Mouse (Mus musculus) embryonic facial prominence, embryonic 10.5 days (tissue): ENCODE results near the gene Slc25a22. TPM values are rescaled to one million over a fixed set of nuclear protein-coding genes. Genes with fewer than 3 reads are reported as not detected.
"Not testable (repeated sequence)": the region's sequence is repeated elsewhere in the genome, so short reads cannot be mapped to it uniquely, and the experiment has no call there.

Experiments used
- DNase-seq: peaks from one replicate; pipeline ENCODE4 v3.0.0-alpha.2; 2017; ENCODE audit warnings: low spot score
- H3K27ac ChIP-seq: fragments of 300-500 bp; sonication (generic); replicated peaks from 2 replicates; pipeline ENCODE4 v1.5.1; 2016; ENCODE audit warnings: mild to moderate bottlenecking
- H3K27me3 ChIP-seq: fragments of 300-500 bp; sonication (generic); replicated peaks from 2 replicates; pipeline ENCODE4 v1.6.1; 2016; ENCODE audit warnings: low read depth, mild to moderate bottlenecking; ENCODE audit not compliant: poor library complexity, severe bottlenecking
- H3K36me3 ChIP-seq: fragments of 300-500 bp; sonication (generic); replicated peaks from 2 replicates; pipeline ENCODE4 v1.6.1; 2016; ENCODE audit warnings: mild to moderate bottlenecking, moderate library complexity
- H3K4me1 ChIP-seq: fragments of 300-500 bp; sonication (generic); 2 replicates; pipeline ENCODE4 v1.6.1; 2016
- H3K4me3 ChIP-seq: fragments of 300-500 bp; sonication (generic); 2 replicates; pipeline ENCODE4 v1.5.1; 2016; ENCODE audit warnings: mild to moderate bottlenecking, moderate library complexity
- H3K9me3 ChIP-seq: fragments of 300-500 bp; sonication (generic); 2 replicates; pipeline ENCODE4 v1.6.1; 2016; ENCODE audit warnings: mild to moderate bottlenecking
- WGBS: fragments of 180-500 bp; shearing (Covaris S2); methylation state at CpG from one replicate; pipeline ENCODE4 v1.1.7; 2016; 5-methylcytosine and 5-hydroxymethylcytosine counted together
- polyA plus RNA-seq: library from polyadenylated mRNA; unstranded; fragments of >200 nt; fragmentation: Nextera tagmentation; extraction: Ambion mirVana; gene quantifications from 2 replicates; pipeline ENCODE4 v1.2.1, GENCODE M21; 2016

Slc25a22 gene
- polyA plus RNA-seq, 1 experiment from 2014 or later: 49.3 TPM

DNA sequence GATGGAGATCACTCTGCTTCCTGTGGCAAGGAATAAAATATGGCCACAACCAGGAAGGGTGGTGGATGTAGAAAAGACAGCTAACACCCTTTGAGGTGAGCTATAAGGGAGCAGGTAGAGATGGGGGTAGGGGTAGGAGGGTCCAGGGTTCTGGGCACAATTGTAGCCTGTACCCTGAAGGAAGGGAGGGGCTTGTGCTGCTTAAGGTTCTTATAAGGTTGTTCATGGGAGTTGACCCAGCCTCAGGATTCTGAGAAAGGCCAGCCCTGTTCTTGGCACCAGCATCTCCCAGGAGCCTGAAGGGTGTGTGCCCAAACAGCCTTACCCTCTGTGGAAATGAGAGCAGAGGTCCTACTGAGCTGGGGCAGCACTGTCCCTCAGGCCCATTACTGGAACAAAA is 14.2 kb upstream of the Slc25a22 start:
- Histone ChIP-seq H3K27me3 (peaks cover 9% of the 10 kb centered on the region; the same call in 1 of the 2 replicates), H3K4me3 (no peak overlapping the region), H3K9me3 (no peaks in the 10 kb centered on the region), H3K36me3 (peaks cover 47% of the 10 kb centered on the region), H3K4me1 (peaks cover 40% of the 10 kb centered on the region), H3K27ac (no peak overlapping the region)
- no peak for DNase-seq

DNA sequence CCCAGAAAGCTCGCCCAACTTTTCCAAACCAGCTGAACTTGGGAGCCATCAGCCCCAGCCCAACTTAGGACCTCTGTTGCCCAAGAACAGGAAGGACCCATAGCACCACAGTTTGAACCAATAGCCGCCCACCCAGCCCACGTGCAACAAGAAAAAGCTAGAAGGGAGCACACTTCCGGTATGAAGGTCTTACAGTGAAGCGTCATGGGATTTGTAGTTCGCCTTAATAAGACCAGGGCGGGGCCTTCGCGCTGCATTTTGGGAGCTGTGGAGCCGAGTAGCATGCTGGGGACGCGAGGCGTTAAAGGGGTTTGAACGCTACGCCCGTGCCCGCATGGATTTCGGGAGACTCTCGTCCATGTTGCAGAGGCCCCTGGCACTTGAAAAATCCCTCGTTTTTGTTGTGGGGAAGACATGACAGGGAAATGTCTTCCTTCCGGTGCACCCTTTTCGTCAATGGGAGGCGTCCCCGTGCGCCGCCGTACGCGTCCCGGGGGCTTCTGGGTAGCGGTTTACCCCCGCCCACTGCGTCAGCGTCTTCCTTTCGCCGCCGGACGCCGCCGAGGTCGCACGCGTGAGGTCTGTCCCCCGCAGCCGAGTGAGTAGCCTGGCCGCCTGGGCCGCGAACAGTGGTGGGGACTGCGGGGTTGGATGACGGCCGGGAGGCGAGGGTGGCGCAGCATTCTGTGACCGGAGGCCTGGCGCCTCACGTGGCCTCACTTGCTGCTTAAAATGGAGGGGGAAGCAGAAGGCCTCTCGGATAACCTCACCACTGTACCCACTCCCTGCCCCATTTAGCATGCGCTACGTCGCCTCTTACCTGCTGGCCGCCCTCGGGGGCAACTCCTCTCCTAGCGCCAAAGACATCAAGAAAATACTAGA is 9.7 kb upstream of the Slc25a22 start, which contains the start of gene Rplp2:
Rplp2 (plus strand) TSS at position 261 of the 882 bp plus-strand sequence.
- peak; percentile 94 for DNase-seq
- H3K4me1 ChIP-seq: peaks cover 37% of the 10 kb centered on the region
- under 1% methylated on average over 63 of the region's 63 CpGs for WGBS

DNA sequence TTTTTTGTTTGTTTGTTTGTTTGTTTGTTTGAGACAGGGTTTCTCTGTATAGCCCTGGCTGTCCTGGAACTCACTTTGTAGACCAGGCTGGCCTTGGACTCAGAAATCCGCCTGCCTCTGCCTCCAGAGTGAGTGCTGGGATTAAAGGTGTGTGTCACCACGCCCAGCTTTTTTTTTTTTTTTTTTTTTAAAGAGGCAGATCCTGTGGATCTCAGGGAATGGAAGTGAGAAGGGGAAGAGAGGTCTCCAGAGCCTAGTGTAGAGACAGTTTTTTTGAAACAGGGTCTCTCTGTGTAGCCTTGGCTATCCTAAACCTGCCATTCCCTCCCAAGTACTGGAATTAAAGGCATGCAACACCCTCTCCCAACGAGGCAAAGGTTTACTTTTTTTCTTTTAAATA is 8.7 kb upstream of the Slc25a22 start:
- not testable (repeated sequence) for H3K9me3 ChIP-seq, DNase-seq, H3K27me3 ChIP-seq
- peaks cover 45% of the 10 kb centered on the region for H3K36me3 ChIP-seq
- peaks cover 47% of the 10 kb centered on the region for H3K4me1 ChIP-seq
- H3K4me3 ChIP-seq: peak overlapping the region; percentile 96
- H3K27ac ChIP-seq: 0 out of 2 replicates have a peak overlapping the region, but pooled peaks have one; percentile 95
- 86% methylated on average over 3 of the region's 3 CpGs for WGBS

More for the DNA sequence above, 9.7 kb upstream of the Slc25a22 start, which contains the start of gene Rplp2:
- Histone ChIP-seq H3K36me3 (peaks cover 45% of the 10 kb centered on the region), H3K27me3 (no peaks in the 10 kb centered on the region), H3K4me3 (peak within 1 kb of the TSS; percentile 96), H3K9me3 (no peaks in the 10 kb centered on the region), H3K27ac (peak within 1 kb of the TSS; percentile 95)

DNA sequence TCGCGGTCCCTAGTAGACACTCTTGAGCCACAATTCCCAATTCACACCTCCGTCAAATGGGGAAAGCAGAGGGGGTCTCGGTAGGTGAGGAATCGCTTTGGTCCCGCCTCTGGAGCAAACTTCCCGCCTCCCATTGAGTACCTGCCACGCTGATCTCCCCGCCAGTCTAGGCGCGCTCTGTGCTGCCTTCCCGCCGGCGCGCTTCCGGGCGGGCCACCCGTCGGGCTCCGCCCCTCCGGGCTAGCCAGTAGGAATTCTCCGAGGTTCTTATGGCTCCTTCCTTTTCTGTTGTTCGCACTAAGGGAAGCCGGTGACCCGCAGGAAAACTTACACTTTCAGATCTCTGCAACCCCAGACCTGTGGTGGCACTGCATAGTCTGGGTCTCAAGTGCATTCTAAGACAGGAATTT is 6.1 kb upstream of the Slc25a22 start, which contains the start of gene Pidd1:
Pidd1 (minus strand) TSS at position 198 of the 410 bp plus-strand sequence.
- H3K4me1 ChIP-seq: peaks cover 47% of the 10 kb centered on the region
- no peaks in the 10 kb centered on the region for H3K9me3 ChIP-seq
- WGBS: under 1% methylated on average over 25 of the region's 25 CpGs
- peak within 1 kb of the TSS; percentile 87 for H3K27ac ChIP-seq
- H3K27me3 ChIP-seq: no peaks in the 10 kb centered on the region
- peaks cover 45% of the 10 kb centered on the region for H3K36me3 ChIP-seq
- DNase-seq: peak; percentile 90
- H3K4me3 ChIP-seq: peak within 1 kb of the TSS; percentile 64

DNA sequence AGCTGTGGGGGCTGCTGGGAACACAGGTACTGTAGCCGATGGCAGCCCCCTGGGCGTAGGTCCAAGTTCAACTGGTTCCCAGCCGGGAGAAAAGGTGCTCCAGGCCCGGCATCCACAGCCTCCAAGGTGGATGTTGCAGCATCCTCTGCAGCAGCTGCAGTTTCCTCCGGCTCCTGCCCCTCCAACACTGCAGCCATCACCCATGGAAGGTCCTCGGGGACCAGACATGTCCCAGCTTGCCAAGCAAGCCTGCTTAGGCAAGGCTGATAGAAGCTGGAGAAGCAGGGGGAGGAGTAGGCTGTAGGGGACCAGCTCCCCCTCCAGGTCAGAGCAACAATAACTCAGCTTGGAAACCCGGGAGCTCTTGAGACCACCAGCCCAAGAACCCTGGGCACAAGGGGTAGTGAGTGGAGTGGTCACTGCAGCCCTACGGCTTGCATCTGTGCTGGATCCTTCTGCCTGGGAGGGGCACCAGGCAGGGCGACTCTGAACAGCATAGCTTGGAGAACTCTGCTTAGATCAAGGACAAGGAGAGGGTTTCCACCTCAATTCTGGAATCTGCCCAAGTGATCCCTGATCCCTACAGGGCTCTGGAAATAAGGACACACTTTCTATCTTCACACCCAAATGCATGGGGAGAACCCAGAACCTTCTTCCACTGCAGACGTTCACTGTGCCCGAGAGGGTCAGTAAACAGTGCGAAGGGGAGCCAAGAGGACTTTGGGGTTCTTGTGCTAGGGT is 5.6 kb upstream of the Slc25a22 start:
- peaks cover 45% of the 10 kb centered on the region for H3K36me3 ChIP-seq
- WGBS: 34% methylated on average over 12 of the region's 12 CpGs
- peak overlapping the region; percentile 64 for H3K4me3 ChIP-seq
- no peaks in the 10 kb centered on the region for H3K27me3 ChIP-seq
- H3K9me3 ChIP-seq: no peaks in the 10 kb centered on the region
- peak overlapping the region; percentile 87 for H3K27ac ChIP-seq
- peak; percentile 72 for DNase-seq
- peaks cover 42% of the 10 kb centered on the region for H3K4me1 ChIP-seq

DNA sequence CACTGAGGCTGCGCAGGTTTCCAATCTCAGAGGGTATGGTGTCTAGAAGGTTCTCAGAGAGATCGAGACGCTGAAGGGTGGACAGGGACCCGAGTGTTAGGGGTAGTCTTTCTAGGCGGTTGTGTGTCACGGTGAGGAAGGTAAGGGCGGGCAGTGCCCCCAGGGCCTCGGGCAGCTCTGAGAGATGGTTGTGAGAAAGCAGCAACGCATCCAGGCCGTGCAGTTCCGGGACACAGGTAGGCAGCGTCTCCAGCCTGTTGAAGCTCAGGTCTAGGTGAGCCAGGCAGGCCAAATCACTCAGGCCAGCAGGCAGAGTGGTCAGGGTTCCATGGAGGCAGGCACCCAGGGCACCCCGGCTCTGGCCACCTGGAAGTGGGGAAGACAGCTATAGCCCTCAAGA is 4.5 kb upstream of the Slc25a22 start:
- H3K36me3 ChIP-seq: peaks cover 51% of the 10 kb centered on the region
- H3K4me3 ChIP-seq: peak overlapping the region; percentile 64
- H3K9me3 ChIP-seq: no peaks in the 10 kb centered on the region
- DNase-seq: no peak
- H3K27me3 ChIP-seq: no peaks in the 10 kb centered on the region
- H3K4me1 ChIP-seq: peaks cover 47% of the 10 kb centered on the region
- H3K27ac ChIP-seq: peak overlapping the region; percentile 87; the same call in 1 of the 2 replicates
- 91% methylated on average over 13 of the region's 13 CpGs for WGBS

DNA sequence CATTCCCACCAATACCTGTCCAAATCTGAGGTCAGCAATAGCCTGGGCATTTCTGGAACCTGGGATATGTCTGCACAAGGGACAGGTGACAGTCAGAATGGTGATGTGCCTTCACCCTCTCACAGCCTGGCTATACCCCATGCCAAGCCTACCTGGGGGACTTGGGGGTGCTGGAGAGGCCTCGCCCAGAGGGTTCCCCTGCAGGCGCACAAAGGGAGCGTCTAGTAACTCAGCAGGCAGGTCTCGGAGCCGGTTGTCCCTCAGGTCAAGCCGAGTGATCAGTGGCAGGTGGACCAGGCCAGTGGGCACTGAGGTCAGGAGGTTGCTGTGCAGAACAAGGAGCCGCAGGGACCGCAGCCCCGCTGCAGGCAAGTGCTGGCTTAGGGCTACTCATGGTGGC is 3.8 kb upstream of the Slc25a22 start:
- Histone ChIP-seq H3K27ac (no peak overlapping the region), H3K9me3 (no peaks in the 10 kb centered on the region), H3K27me3 (no peaks in the 10 kb centered on the region), H3K36me3 (peaks cover 51% of the 10 kb centered on the region), H3K4me3 (no peak overlapping the region), H3K4me1 (peaks cover 53% of the 10 kb centered on the region)
- no peak for DNase-seq
- WGBS: 89% methylated on average over 9 of the region's 9 CpGs

DNA sequence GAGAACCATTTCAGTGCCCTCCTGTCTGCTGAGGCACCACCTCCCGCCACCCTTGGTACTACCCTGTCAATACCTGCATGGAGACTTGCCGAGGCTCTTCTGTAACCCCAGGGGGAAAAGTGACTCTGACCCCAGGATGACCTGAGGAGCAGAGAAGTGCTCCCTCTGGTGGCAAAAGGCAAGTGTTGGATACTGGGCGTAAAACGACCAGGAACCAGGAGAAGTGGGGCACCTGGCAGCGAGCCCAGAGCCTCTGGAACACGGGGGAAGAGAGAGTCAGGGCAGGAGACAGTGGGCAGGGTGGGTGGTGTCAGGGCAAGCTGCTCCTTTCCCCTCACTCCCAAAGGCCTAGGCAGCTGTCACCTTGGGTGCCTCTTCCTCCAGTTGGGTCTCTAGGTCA is 2.9 kb upstream of the Slc25a22 start:
- H3K4me1 ChIP-seq: peaks cover 62% of the 10 kb centered on the region
- 0 out of 2 replicates have a peak overlapping the region, but pooled peaks have one; percentile 4 for H3K4me3 ChIP-seq
- H3K27me3 ChIP-seq: no peaks in the 10 kb centered on the region
- H3K9me3 ChIP-seq: no peaks in the 10 kb centered on the region
- DNase-seq: peak; percentile 50
- WGBS: 36% methylated on average over 6 of the region's 6 CpGs
- peaks cover 57% of the 10 kb centered on the region for H3K36me3 ChIP-seq
- no peak overlapping the region for H3K27ac ChIP-seq

DNA sequence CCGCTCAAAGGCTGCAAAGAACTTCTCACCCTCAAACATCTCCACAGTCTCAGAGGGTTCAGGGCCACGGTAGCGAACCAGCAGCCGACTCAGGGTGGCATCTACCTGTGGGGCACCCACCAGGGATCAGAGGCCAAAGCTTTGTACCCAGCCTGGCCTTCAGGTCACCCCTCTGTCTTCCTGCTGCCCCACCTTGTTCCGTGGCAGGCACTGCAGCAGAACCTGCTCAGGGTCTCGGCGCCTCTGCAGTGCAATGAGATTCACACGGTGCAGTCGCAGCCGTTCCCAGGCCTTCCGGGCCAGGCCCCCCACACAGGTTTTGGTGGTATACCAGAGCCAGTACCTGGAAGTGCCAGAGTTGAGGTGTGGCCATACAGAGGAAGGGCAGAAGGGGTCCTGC is 2.1 kb upstream of the Slc25a22 start:
- no peaks in the 10 kb centered on the region for H3K9me3 ChIP-seq
- no peak overlapping the region for H3K27ac ChIP-seq
- H3K36me3 ChIP-seq: peaks cover 57% of the 10 kb centered on the region
- no peak for DNase-seq
- no peaks in the 10 kb centered on the region for H3K27me3 ChIP-seq
- 94% methylated on average over 11 of the region's 11 CpGs for WGBS
- H3K4me1 ChIP-seq: peaks cover 70% of the 10 kb centered on the region
- H3K4me3 ChIP-seq: no peak overlapping the region

DNA sequence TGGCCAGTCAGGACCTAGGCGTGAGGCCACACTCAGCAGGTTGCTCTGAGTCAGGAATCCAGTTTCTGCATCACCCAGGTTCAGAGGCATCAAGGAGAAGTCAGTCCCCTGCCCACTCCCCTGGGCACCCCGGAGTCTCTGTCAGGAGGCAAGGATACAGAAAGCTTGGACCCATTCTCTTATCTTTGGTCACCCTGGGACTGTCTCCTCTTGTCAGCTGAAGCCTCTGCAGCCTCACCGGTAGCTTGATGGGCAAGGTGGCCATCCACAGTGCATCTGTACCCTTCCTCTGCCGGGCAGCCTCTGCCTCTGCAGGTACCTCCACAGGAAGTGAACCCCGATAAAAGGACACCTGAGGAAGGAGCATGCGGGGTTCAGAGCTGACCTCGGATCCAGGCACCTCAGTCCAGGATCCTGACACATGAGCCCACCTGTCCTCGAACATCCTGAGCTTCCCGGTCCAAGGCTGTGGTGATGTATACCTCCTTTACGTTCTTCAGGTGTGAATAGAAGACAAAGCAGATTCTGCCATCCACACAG is 1.5 kb upstream of the Slc25a22 start:
- no peak overlapping the region; the same call in 1 of the 2 replicates for H3K4me3 ChIP-seq
- peaks cover 57% of the 10 kb centered on the region for H3K36me3 ChIP-seq
- DNase-seq: no peak
- H3K4me1 ChIP-seq: peaks cover 73% of the 10 kb centered on the region
- 95% methylated on average over 10 of the region's 10 CpGs for WGBS
- H3K27ac ChIP-seq: no peak overlapping the region
- H3K27me3 ChIP-seq: no peaks in the 10 kb centered on the region
- H3K9me3 ChIP-seq: no peaks in the 10 kb centered on the region

DNA sequence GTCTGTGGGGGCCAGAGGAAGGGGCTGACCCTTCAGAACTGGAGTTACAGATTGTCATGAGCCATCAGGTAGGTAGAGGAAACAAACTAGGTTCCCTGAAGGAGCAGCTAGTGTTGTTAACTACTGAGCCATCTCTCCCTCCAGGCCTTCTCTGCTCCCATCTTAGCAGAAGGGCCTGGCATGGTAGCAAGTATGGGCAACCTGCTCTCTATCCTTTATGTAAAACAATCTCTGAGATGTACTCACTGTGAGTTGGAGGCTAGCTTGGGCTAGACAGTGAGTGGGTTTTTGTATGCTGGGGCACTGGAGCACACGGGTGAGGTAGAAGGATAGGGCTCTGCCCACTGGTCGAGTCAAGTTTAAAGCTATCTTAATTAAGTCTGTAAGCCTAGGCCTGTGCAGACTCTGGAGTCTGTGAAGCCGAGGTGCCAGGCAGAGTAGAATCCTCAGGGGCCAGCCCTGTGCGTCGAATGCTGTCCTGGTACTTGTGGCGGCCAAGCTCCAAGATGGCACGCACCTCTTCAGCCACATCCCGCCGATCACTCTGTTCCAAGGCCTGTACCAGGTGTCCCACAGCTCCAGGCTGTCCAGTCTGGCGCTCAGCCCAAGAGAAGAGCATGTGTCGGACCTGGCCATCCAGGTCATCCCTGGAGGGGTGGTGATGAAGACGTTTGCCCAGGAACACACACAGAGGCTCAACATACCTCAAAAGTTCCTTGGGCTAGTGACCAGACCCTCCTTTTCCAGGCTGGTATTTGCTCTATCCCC is 693 bp upstream of the Slc25a22 start:
- H3K9me3 ChIP-seq: no peaks in the 10 kb centered on the region
- H3K36me3 ChIP-seq: peaks cover 63% of the 10 kb centered on the region
- no peaks in the 10 kb centered on the region for H3K27me3 ChIP-seq
- H3K27ac ChIP-seq: no peak overlapping the region
- 94% methylated on average over 12 of the region's 12 CpGs for WGBS
- DNase-seq: no peak
- no peak overlapping the region for H3K4me3 ChIP-seq
- H3K4me1 ChIP-seq: peaks cover 73% of the 10 kb centered on the region

DNA sequence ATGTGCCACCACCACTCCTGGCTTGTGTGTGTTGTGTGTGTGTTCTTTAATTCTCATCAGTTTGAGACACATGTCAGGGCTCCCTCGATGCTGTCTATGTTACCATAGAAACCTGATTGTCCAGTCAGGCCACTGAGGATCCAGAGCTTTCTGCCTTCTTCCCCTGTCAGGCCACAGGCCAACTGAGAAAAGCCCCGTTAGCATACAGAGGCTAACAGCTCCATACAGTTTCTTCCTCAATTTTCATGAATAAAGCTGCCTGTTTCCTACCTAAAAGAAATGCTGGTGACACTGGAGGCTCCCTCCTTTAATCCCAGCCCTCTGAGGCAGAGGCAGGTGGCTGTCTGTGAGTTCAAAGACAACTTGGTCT is 1.2 kb downstream of the Slc25a22 start:
- Histone ChIP-seq H3K4me3 (peak overlapping the region; percentile 66), H3K4me1 (peaks cover 62% of the 10 kb centered on the region), H3K27ac (peak overlapping the region; percentile 88), H3K27me3 (no peaks in the 10 kb centered on the region), H3K9me3 (no peaks in the 10 kb centered on the region), H3K36me3 (peaks cover 69% of the 10 kb centered on the region)
- no peak for DNase-seq
- WGBS: 59% methylated on average over 2 of the region's 2 CpGs
